Mouse (Mus musculus): ENCODE data around the gene Arhgef18. TPM values are rescaled to one million over a fixed set of nuclear protein-coding genes. Genes with fewer than 3 reads are reported as not detected.

Gene Arhgef18
- polyA plus RNA-seq, 1 experiment from 2014 or later, result 14.0 TPM

- 93% methylated on average over 5 of the region's 5 CpGs for WGBS
- H3K36me3 ChIP-seq, result no peaks in the 10 kb centered on the region
- H3K4me1 ChIP-seq, result no peaks in the 10 kb centered on the region
- no peak for ATAC-seq (ENCODE audit: low FRiP score, low read depth)
- no peaks in the 10 kb centered on the region; the same call in 1 of the 2 replicates for H3K27me3 ChIP-seq
- H3K4me2 ChIP-seq (replicated peaks), result no peak overlapping the region
- no peak overlapping the region for H3K9ac ChIP-seq (replicated peaks)
- H3K27ac ChIP-seq (replicated peaks), result no peak overlapping the region
- no peak overlapping the region for H3K4me3 ChIP-seq
- no peaks in the 10 kb centered on the region for H3K9me3 ChIP-seq
Observed at GRCm38 (mm10) chr8:3367086-3367485, 25.7 kb upstream of the Arhgef18 start.

GRCm38 (mm10) chr8:3368091-3368490, 24.7 kb upstream of the Arhgef18 start:
- Histone ChIP-seq H3K4me1 (no peaks in the 10 kb centered on the region), H3K36me3 (no peaks in the 10 kb centered on the region), H3K4me2 (replicated peaks) (no peak overlapping the region), H3K9me3 (no peaks in the 10 kb centered on the region), H3K27ac (replicated peaks) (no peak overlapping the region), H3K9ac (replicated peaks) (no peak overlapping the region), H3K27me3 (no peaks in the 10 kb centered on the region), H3K4me3 (no peak overlapping the region)
- no peak for ATAC-seq (ENCODE audit: low FRiP score, low read depth)
- WGBS, result 85% methylated on average over 1 of the region's 1 CpGs

DNA sequence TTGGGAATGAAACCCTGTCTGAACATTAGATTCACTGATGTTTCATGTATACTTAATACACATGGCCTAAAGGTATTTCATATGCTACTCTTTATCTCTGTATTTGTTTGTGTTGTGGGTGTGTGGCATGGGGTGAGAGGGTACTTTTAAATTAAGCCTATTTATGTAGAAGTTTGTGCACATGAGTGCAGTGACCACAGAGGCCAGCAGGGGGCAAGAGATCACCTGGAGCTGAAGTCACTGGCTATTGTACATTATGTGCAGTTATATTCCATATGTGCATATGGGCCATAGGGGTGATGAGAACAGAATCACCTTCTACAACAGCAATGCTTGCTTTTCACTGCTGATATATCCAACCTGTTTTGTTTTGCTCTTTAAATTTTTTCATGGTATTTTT, 17.1 kb upstream of the Arhgef18 start:
- Histone ChIP-seq H3K9me3 (no peaks in the 10 kb centered on the region), H3K4me3 (no peak overlapping the region), H3K9ac (replicated peaks) (no peak overlapping the region), H3K27me3 (no peaks in the 10 kb centered on the region), H3K4me2 (replicated peaks) (no peak overlapping the region), H3K4me1 (no peaks in the 10 kb centered on the region), H3K27ac (replicated peaks) (no peak overlapping the region), H3K36me3 (no peaks in the 10 kb centered on the region)
- no peak for ATAC-seq (ENCODE audit: low FRiP score, low read depth)

- H3K9me3 ChIP-seq, result no peaks in the 10 kb centered on the region
- H3K4me2 ChIP-seq (replicated peaks), result no peak overlapping the region
- H3K27me3 ChIP-seq, result no peaks in the 10 kb centered on the region
- no peaks in the 10 kb centered on the region for H3K4me1 ChIP-seq
- H3K4me3 ChIP-seq, result no peak overlapping the region
- no peak overlapping the region for H3K9ac ChIP-seq (replicated peaks)
- no peak for ATAC-seq (ENCODE audit: low FRiP score, low read depth)
- no peak overlapping the region for H3K27ac ChIP-seq (replicated peaks)
- H3K36me3 ChIP-seq, result no peaks in the 10 kb centered on the region
- WGBS, result 68% methylated on average over 11 of the region's 11 CpGs
Observed at GRCm38 (mm10) chr8:3376641-3377274, 16.0 kb upstream of the Arhgef18 start.

DNA sequence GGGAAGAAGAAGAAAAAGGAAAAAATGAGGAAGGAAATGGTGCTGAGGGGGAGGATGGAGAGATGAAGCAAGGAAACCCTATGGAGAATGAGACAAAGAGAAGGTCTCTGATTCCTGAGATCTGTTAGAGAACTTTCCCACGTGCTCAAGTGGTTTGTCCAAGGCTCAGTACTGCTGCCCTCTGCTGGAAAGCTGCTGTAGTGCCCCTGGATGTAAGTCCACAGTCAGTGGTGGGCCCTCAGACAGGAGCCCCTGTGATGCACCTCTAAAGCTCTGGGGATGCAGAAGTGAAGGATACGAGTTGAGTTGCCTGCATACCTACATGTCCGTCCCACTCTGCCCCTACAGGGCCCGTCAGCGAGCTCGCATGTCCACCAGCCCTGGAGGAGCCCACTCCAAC, 5.5 kb upstream of the Arhgef18 start:
- Histone ChIP-seq H3K9me3 (no peaks in the 10 kb centered on the region), H3K4me2 (replicated peaks) (no peak overlapping the region), H3K4me1 (0 out of 2 replicates have a peak, but pooled peaks cover 2% of the 10 kb centered on the region), H3K9ac (replicated peaks) (no peak overlapping the region), H3K4me3 (no peak overlapping the region), H3K27ac (replicated peaks) (no peak overlapping the region), H3K27me3 (no peaks in the 10 kb centered on the region; the same call in 1 of the 2 replicates), H3K36me3 (no peaks in the 10 kb centered on the region)
- ATAC-seq (ENCODE audit: low FRiP score, low read depth), result peak; percentile 50
- WGBS, result 30% methylated on average over 6 of the region's 6 CpGs

DNA sequence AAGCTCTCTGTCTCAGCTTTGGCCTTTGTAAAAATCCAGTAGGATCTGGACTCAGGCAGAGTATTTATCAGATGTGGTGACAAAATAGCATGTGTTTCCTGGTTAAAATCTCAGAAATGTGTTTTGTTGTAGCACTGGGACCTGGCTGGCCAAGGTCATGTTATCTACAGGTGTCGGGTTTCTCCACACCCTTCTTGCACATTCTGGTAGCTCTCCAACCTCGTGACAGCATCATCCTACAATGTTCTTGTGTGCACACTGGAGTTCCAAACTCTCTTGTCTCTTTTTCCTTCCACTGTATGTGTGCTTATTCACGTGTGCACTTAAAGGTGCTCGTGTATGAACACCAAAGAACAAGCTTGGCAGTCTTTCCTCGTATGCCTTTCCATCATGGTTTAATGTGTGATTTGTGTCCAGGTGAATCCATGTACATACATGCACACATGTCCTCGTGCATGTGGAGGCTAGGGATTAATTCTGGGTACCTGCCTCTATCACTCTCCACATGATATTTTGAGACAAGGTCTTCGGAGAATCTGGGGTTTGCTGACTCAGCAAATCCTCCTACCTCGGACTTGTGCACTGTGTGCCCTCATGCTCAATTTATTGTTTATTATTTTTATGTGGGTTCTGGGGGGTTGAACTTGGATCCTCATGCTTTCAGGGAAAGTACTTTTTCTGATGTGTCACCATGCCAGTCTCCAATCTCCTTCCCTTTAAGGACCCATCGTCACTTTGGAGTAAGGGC, 4.0 kb upstream of the Arhgef18 start:
- Histone ChIP-seq H3K4me2 (replicated peaks) (no peak overlapping the region), H3K4me1 (peaks cover 12% of the 10 kb centered on the region), H3K9me3 (no peaks in the 10 kb centered on the region), H3K9ac (replicated peaks) (no peak overlapping the region), H3K27ac (replicated peaks) (no peak overlapping the region), H3K4me3 (no peak overlapping the region), H3K27me3 (no peaks in the 10 kb centered on the region; the same call in 1 of the 2 replicates), H3K36me3 (no peaks in the 10 kb centered on the region)
- ATAC-seq (ENCODE audit: low FRiP score, low read depth), result no peak
- WGBS, result 75% methylated on average over 9 of the region's 9 CpGs

DNA sequence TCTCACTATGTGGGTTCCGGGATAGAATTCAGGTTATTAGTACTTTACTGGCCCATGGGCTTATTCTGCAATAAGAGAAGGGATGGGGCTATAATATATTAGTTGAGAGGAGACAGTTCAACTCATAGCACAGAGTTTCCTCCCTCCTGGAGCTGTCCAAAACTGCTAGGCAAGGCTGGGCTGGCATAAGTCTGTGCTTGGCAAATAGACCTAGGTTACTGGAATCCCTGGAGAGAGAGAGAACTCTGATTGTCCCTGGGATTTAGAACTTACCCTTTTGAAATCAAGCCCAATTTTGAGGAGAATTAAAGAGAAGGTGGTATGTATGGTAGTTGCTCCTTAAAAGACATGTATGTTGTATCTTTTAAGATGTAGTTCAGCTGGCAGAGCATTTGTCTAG, 3.3 kb upstream of the Arhgef18 start:
- Histone ChIP-seq H3K27me3 (no peaks in the 10 kb centered on the region; the same call in 1 of the 2 replicates), H3K9ac (replicated peaks) (no peak overlapping the region), H3K4me1 (peaks cover 19% of the 10 kb centered on the region), H3K27ac (replicated peaks) (no peak overlapping the region), H3K4me2 (replicated peaks) (no peak overlapping the region), H3K4me3 (no peak overlapping the region), H3K9me3 (no peaks in the 10 kb centered on the region), H3K36me3 (no peaks in the 10 kb centered on the region)
- WGBS, result 100% methylated on average over 1 of the region's 1 CpGs
- no peak for ATAC-seq (ENCODE audit: low FRiP score, low read depth)

DNA sequence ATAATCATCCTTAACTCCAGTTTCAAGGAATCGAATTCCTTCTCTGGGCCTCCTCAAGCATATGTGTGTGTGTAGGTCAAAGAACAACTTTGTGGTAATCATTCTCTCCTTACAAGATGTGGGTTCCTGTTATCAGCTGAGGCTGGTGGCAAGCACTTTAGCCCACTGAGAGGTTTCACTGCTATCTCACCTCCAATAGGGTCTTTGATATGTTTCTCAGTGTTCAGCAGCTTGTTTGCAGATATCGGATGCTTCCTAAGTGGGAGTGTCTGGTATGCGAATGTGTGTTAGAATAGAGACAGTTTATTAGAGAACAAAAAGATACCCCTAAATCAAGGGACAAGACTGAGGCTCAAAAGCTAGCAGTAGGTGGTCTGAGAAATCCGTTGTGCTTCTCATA, 513 bp upstream of the Arhgef18 start:
- ATAC-seq (ENCODE audit: low FRiP score, low read depth), result no peak
- no peaks in the 10 kb centered on the region for H3K9me3 ChIP-seq
- no peaks in the 10 kb centered on the region for H3K36me3 ChIP-seq
- peak overlapping the region; percentile 86 for H3K4me2 ChIP-seq (replicated peaks)
- peak overlapping the region; percentile 81 for H3K4me3 ChIP-seq
- no peaks in the 10 kb centered on the region for H3K27me3 ChIP-seq
- no peak overlapping the region for H3K27ac ChIP-seq (replicated peaks)
- H3K9ac ChIP-seq (replicated peaks), result peak overlapping the region; percentile 79
- WGBS, result 57% methylated on average over 4 of the region's 4 CpGs
- H3K4me1 ChIP-seq, result peaks cover 30% of the 10 kb centered on the region

DNA sequence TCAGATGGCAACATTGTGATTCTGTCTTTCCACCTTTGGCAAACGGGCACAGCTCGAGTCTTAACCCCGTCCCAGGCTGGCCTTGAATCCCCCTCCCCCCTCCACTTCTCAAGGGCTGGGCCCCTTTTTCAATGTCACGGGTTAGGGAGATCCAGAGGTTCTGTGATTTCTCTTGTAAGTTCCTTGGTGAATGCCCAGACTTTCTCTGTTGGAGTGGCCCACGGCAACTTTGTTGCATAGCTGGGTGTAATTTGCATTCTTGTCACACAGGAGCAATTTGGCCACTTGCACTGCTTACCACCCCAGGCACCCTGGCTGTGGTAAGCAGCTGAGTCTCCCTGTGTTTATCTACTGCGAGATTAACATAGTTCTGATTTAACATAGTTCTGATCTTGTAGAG, 1.8 kb downstream of the Arhgef18 start:
- no peaks in the 10 kb centered on the region for H3K27me3 ChIP-seq
- 4% methylated on average over 6 of the region's 6 CpGs for WGBS
- H3K4me3 ChIP-seq, result 0 out of 2 replicates have a peak overlapping the region, but pooled peaks have one; percentile 9
- peak overlapping the region; percentile 58 for H3K27ac ChIP-seq (replicated peaks)
- peak; percentile 17; the same call in 1 of the 2 replicates for ATAC-seq (ENCODE audit: low FRiP score, low read depth)
- H3K9me3 ChIP-seq, result no peaks in the 10 kb centered on the region
- peak overlapping the region; percentile 86 for H3K4me2 ChIP-seq (replicated peaks)
- peaks cover 30% of the 10 kb centered on the region for H3K4me1 ChIP-seq
- 0 out of 2 replicates have a peak, but pooled peaks cover 6% of the 10 kb centered on the region for H3K36me3 ChIP-seq
- no peak overlapping the region for H3K9ac ChIP-seq (replicated peaks)

DNA sequence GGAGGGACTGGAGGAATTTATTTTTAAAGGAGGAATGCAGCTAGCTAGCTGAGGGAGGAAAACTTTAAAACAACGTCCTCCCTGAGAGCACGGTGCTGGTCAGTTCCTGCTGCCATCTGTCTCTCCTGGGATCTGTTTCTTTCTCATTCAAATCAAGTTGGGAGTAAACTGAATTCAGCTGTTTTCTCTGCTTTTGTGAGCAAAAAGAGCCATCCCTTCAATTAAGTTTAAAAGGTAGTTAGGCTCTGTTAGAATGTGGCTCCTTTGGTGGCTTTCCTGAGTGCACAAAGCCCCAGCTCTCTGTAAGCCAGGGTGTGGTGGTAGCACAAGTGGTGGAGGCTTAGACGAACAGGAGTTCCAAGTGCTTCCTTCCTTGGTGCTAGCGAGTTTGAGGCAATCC, 2.4 kb downstream of the Arhgef18 start:
- peak overlapping the region; percentile 86 for H3K4me2 ChIP-seq (replicated peaks)
- no peaks in the 10 kb centered on the region for H3K27me3 ChIP-seq
- ATAC-seq (ENCODE audit: low FRiP score, low read depth), result no peak
- no peaks in the 10 kb centered on the region for H3K9me3 ChIP-seq
- no peak overlapping the region for H3K9ac ChIP-seq (replicated peaks)
- H3K36me3 ChIP-seq, result 0 out of 2 replicates have a peak, but pooled peaks cover 7% of the 10 kb centered on the region
- H3K27ac ChIP-seq (replicated peaks), result peak overlapping the region; percentile 58
- peaks cover 30% of the 10 kb centered on the region for H3K4me1 ChIP-seq
- no peak overlapping the region for H3K4me3 ChIP-seq
- WGBS, result 4% methylated on average over 4 of the region's 4 CpGs

DNA sequence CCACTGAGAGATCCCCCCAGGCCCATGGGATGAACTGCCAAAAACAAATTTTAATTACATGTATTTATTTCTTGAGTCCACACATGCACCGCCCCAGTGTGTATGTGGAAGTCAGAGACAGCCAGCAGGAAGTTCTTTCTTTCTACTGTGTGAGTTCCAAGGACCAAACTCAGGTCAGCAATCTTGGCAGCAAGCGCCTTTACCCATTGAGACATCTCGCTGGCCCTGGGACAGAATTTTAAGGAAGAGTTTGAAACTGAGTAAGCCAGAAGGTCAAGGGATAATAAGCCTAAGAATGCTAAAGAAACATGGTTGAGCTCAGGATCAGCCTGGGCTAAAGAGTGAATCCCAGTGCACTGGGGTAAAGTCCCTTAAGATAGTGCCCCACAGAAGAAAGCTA, 4.8 kb downstream of the Arhgef18 start:
- no peaks in the 10 kb centered on the region for H3K27me3 ChIP-seq
- H3K4me2 ChIP-seq (replicated peaks), result no peak overlapping the region
- WGBS, result 93% methylated on average over 3 of the region's 3 CpGs
- H3K9me3 ChIP-seq, result no peaks in the 10 kb centered on the region
- 0 out of 2 replicates have a peak, but pooled peaks cover 15% of the 10 kb centered on the region for H3K36me3 ChIP-seq
- H3K4me1 ChIP-seq, result peaks cover 26% of the 10 kb centered on the region
- ATAC-seq (ENCODE audit: low FRiP score, low read depth), result no peak
- no peak overlapping the region for H3K27ac ChIP-seq (replicated peaks)
- no peak overlapping the region for H3K9ac ChIP-seq (replicated peaks)
- no peak overlapping the region for H3K4me3 ChIP-seq

DNA sequence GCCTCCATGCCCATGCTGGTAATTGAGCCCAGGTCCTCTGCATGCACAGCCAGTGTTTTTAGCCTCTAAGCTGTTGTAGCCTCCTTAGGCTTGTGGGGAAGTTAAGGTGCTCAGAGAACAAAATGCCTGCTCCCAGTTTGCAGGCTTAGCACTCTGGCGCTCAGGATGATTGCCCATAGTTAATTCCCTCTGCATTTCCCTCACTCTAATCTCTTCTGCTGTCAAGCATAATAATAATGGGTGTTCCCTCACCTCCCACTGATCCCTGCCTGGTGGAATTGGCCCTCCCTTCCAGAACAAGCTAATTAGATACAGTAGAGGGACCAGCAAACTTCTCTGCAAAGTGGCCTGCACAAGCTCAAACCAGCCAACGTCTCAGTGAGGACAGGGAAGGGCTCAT, 7.7 kb downstream of the Arhgef18 start:
- no peaks in the 10 kb centered on the region for H3K27me3 ChIP-seq
- H3K9me3 ChIP-seq, result no peaks in the 10 kb centered on the region
- 30% methylated on average over 2 of the region's 2 CpGs for WGBS
- H3K27ac ChIP-seq (replicated peaks), result no peak overlapping the region
- H3K9ac ChIP-seq (replicated peaks), result no peak overlapping the region
- 0 out of 2 replicates have a peak, but pooled peaks cover 15% of the 10 kb centered on the region for H3K36me3 ChIP-seq
- no peak overlapping the region for H3K4me2 ChIP-seq (replicated peaks)
- no peak overlapping the region for H3K4me3 ChIP-seq
- no peak for ATAC-seq (ENCODE audit: low FRiP score, low read depth)
- peaks cover 2% of the 10 kb centered on the region; the same call in 1 of the 2 replicates for H3K4me1 ChIP-seq

All from midbrain, embryonic 12.5 days (tissue).